Mouse (Mus musculus) kidney, postnatal 36 days (tissue): ENCODE data around the gene Gstt2.

Source experiments
- DNase-seq, 2 experiments: peaks; one replicate each; pipeline ENCODE4 v3.0.0; 2021 to 2022; ENCODE audit warnings: mixed read lengths in 2 of 2

Gstt2 gene

GRCm38 (mm10) chr10:75823782-75824181 is 13.4 kb downstream of the Gstt2 start:
- DNase-seq, result no peak

- DNase-seq, result no peak
Measured at GRCm38 (mm10) chr10:75822443-75822842, 14.8 kb downstream of the Gstt2 start, which contains the start of gene Gstt4. TSS of gene Gstt4 (minus strand) at chr10:75822543.

GRCm38 (mm10) chr10:75819882-75820281 is 17.3 kb downstream of the Gstt2 start:
- DNase-seq, result no peak

GRCm38 (mm10) chr10:75818641-75819040 is 18.6 kb downstream of the Gstt2 start:
- DNase-seq, result no peak

GRCm38 (mm10) chr10:75804217-75804616 is 33.0 kb downstream of the Gstt2 start:
- DNase-seq, result no peak

GRCm38 (mm10) chr10:75798176-75798696 is 39.0 kb downstream of the Gstt2 start, which contains the start of gene Gstt1:
TSS of gene Gstt1 (minus strand) at chr10:75798584.
- peak; percentile 82 to 87 for DNase-seq

- DNase-seq, result peak; percentile 70 to 72
Measured at GRCm38 (mm10) chr10:75797619-75798175, 39.5 kb downstream of the Gstt2 start.

GRCm38 (mm10) chr10:75796731-75797516 is 40.3 kb downstream of the Gstt2 start:
- DNase-seq, result peak in 1 of 2 experiments; percentile 47

- DNase-seq, result peak; percentile 67 to 88
Measured at GRCm38 (mm10) chr10:75794880-75795279, 42.3 kb downstream of the Gstt2 start.

GRCm38 (mm10) chr10:75790773-75791172 is 46.5 kb downstream of the Gstt2 start:
- DNase-seq, result no peak

- DNase-seq, result peak; percentile 71 to 88
Measured at GRCm38 (mm10) chr10:75789841-75790240, 47.4 kb downstream of the Gstt2 start.

- no peak for DNase-seq
Measured at GRCm38 (mm10) chr10:75789081-75789735, 48.0 kb downstream of the Gstt2 start.

- no peak for DNase-seq
Measured at GRCm38 (mm10) chr10:75788277-75788676, 48.9 kb downstream of the Gstt2 start.

- no peak for DNase-seq
Measured at GRCm38 (mm10) chr10:75785442-75785841, 51.8 kb downstream of the Gstt2 start.
